Mouse (Mus musculus): ENCODE data around the gene Bub1b. TPM values are rescaled to one million over a fixed set of nuclear protein-coding genes. Genes with fewer than 3 reads are reported as not detected.

The Bub1b gene
- 56.9 TPM for polyA plus RNA-seq (2014; fragmentation: Illumina TruSeq; extraction: RNeasy Lipid Tissue Mini Kit (QIAGEN cat#74804))

DNA sequence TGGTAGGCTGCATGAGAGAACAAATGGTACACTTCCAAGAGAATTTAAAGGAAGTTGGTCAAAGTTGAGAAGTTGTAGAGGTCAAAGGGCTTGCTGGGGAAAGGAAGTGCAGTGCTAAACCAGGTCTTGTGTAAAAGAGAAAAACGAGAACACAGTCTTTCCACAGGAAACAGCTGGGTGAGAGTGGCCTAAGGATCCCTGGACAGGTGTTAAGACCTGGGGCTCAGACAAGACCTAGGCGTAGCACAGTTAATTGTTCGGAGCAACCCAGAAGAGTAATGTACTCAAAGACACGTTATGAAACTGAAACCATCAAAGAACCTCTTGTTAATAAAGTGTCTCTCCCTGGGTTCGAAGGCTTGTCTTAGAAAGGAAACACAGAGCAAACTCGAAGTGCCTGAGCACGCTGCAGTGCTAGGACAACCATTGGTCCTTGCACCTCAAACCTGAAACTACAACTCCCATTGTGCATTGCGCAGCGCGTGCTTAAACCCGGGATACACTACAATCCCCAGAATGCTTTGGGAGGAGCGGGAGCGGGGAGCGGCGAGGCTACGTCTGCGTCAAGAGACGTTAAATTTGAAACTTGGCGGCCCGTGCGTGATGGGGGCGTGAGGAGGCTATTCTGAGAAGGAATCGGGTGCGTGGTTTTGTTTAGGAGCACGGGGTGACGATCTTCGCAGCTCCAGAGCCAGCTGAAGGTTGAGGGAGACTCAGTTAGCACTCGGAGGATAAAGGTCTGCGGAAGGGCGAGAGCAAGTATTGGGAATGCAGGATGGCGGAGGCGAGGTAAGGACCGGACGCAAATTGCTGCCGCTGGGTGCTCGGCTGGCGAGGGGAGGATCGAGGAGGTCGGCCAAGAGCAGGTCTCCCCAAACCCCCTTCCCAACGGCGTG lies at the start of gene Bub1b:
Gene Bub1b (plus strand): TSS at position 539 of the 896 bp plus-strand sequence.

DNA sequence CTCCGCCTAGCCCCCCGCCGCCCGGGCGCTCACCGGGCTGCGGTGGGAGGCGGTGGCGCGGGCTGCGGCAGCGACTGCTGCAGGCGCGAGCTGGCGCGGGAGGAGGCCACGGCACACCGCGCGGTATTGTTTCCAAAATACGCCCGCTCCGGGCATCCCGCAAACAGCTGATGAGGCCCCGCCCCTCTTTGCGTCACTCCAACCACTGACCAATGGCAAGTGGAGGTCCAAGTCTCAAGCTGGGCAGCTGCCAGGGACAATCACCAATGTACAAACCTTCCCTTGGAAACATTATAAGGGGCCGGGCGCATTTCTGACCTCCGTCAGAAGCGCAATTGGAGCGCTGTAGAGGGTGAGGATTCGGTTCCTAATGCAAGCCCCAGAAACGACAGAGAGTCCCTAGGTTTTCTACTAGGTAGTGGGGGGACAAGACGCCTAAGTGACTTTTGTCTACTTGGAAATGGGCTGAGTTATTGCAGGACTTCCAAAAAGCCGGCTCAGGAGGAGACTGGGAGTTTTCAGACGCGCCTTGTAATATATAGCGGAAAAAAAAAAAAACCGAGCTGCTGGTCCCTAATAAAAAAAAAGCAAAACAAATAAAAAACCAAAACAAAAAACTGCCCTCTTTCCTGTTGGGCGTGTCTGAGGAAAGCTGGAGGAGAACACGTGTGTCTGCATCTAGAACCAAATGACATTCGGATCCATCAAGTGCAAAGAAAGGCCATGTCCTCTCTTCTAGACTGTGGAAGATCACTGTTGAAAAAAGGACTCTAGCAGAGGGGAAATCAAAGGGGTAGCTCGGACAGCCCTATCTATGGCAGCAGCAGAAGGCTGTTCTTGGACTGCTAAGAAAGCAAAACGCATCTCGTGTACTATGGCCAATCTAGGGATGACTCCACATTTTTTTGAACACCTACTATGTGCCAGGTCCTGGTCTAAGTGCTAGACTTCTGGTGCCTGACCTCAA lies 48.2 kb upstream of the Bub1b start, which contains the start of gene Bmf:
Gene Bmf (minus strand): TSS at position 181 of the 967 bp plus-strand sequence.

DNA sequence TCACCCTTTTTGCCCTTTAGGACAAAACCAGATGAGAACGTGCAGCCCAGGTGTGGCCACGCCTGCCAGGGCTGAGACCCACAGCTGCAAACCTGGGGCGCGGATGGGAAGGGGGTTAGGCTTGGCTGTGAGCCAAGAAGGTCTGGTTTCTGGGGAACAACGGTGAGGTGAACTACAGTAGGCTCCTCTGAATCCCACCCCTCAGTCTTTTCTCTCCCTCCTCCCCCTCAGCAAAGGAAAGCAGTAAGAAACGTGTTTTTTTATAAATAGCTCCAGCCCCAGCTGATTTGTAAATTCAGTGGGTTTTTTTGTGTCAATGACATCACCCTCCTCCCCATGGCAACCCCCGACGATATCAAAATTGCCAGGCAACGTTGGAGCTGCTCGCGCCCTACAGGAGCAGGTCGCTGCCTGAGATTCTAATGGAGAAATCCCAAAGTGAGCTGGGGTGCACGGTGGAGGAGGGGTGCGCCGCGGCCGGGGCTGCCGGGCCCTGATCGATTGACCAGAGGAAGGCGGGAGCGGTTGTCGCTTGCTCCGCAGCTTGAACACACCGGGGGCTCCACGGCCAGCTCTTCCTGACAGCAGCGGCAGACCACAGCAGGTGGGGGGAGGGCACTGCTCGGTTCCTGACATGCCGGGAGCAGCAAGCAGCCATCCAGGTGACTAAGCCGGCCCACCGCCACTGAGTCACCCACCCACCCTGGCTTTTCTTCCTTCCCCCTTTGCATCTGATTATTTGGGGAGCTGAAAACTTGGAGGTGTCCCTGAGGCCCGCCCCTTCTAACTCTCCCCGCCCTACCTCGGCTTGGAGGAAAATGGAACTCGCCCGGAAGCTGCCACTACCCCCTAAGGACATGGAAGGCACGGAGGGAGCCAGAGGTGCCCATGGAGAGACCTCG lies 65.1 kb downstream of the Bub1b start, which contains the start of gene Pak6:
Gene Pak6 (plus strand): TSS at position 402 of the 902 bp plus-strand sequence.

Other genes starting within 250 kb of the Bub1b start
- 0.23 TPM for gene Gpr176, start 224.8 kb upstream of the Bub1b start, polyA plus RNA-seq (2014; fragmentation: Illumina TruSeq; extraction: RNeasy Lipid Tissue Mini Kit (QIAGEN cat#74804))
- 10.3 TPM for gene Eif2ak4, start 209.6 kb upstream of the Bub1b start, polyA plus RNA-seq (2014; fragmentation: Illumina TruSeq; extraction: RNeasy Lipid Tissue Mini Kit (QIAGEN cat#74804))
- gene Srp14, start 118.5 kb upstream of the Bub1b start, polyA plus RNA-seq (2014; fragmentation: Illumina TruSeq; extraction: RNeasy Lipid Tissue Mini Kit (QIAGEN cat#74804)) = 111 TPM
- gene Bmf, start 48.5 kb upstream of the Bub1b start, polyA plus RNA-seq (2014; fragmentation: Illumina TruSeq; extraction: RNeasy Lipid Tissue Mini Kit (QIAGEN cat#74804)) = 6.9 TPM
- 2.6 TPM for gene Pak6, start 65.1 kb downstream of the Bub1b start, polyA plus RNA-seq (2014; fragmentation: Illumina TruSeq; extraction: RNeasy Lipid Tissue Mini Kit (QIAGEN cat#74804))
- 4.7 TPM for gene Ankrd63, start 105.8 kb downstream of the Bub1b start, polyA plus RNA-seq (2014; fragmentation: Illumina TruSeq; extraction: RNeasy Lipid Tissue Mini Kit (QIAGEN cat#74804))
- 0.34 TPM for gene Plcb2, start 130.2 kb downstream of the Bub1b start, polyA plus RNA-seq (2014; fragmentation: Illumina TruSeq; extraction: RNeasy Lipid Tissue Mini Kit (QIAGEN cat#74804))
- 24.0 TPM for gene Inafm2, start 147.5 kb downstream of the Bub1b start, polyA plus RNA-seq (2014; fragmentation: Illumina TruSeq; extraction: RNeasy Lipid Tissue Mini Kit (QIAGEN cat#74804))
- gene Ccdc9b, start 164.4 kb downstream of the Bub1b start, polyA plus RNA-seq (2014; fragmentation: Illumina TruSeq; extraction: RNeasy Lipid Tissue Mini Kit (QIAGEN cat#74804)) = 1.3 TPM
- gene Phgr1, start 174.6 kb downstream of the Bub1b start, polyA plus RNA-seq (2014; fragmentation: Illumina TruSeq; extraction: RNeasy Lipid Tissue Mini Kit (QIAGEN cat#74804)) = not detected
- gene Disp2, start 181.5 kb downstream of the Bub1b start, polyA plus RNA-seq (2014; fragmentation: Illumina TruSeq; extraction: RNeasy Lipid Tissue Mini Kit (QIAGEN cat#74804)) = 0.06 TPM
- gene Knstrn, start 215.8 kb downstream of the Bub1b start, polyA plus RNA-seq (2014; fragmentation: Illumina TruSeq; extraction: RNeasy Lipid Tissue Mini Kit (QIAGEN cat#74804)) = 21.7 TPM